Mouse (Mus musculus): Measurements from ENCODE around the gene Tmem164. TPM values are rescaled to one million over a fixed set of nuclear protein-coding genes. Genes with fewer than 3 reads are reported as not detected.

Gene Tmem164
- polyA plus RNA-seq, 1 experiment from 2014 or later, result 29.9 TPM

DNA sequence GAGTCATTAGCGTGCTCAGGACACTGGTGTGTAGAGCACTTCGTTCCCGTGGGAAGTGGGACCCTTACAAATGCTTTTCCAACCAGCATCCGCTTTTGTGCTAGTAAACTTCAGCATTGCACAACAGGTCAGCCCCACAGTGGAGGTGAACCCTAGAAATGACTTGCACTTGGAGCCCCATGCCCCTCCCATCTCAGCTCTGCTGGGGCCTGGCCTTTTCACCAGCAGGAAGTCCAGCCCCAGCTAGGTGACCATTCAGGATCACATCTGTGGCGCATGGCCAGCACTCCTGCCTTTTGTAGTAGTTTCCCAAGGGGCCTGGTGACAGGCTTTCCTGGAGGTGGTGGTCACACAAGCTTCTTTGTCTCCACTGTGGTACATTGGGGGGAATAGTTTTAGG lies 1.8 kb downstream of the Tmem164 start:
- H3K9me3 ChIP-seq (ENCODE audit: control insufficient read depth, low read length), result no peaks in the 10 kb centered on the region
- H3K4me2 ChIP-seq (replicated peaks; ENCODE audit: low read depth), result peak overlapping the region; percentile 60
- 0 out of 2 replicates have a peak overlapping the region, but pooled peaks have one; percentile 71 for H3K9ac ChIP-seq (ENCODE audit: low read length)
- peak; percentile 46 for DNase-seq (ENCODE audit: low spot score)
- TF ChIP-seq CTCF (IDR thresholded peaks at IDR 0.05; ENCODE audit: low read depth) (no peak), EP300 (optimal IDR thresholded peaks at IDR 0.05) (no peak)
- no peaks in the 10 kb centered on the region for H3K4me1 ChIP-seq (replicated peaks; ENCODE audit: control insufficient read depth, insufficient read depth)
- no peaks in the 10 kb centered on the region for H3K27me3 ChIP-seq (ENCODE audit: control insufficient read depth, insufficient read depth, low read length)
- H3K4me3 ChIP-seq (ENCODE audit: low read depth, low read length), result peak overlapping the region; percentile 53
- H3K36me3 ChIP-seq (ENCODE audit: control insufficient read depth, insufficient read depth, low read length), result no peaks in the 10 kb centered on the region
- peak overlapping the region; percentile 94 for H3K27ac ChIP-seq (replicated peaks)
- 29% methylated on average over 5 of the region's 5 CpGs for WGBS
- ATAC-seq (ENCODE audit: low FRiP score, low TSS enrichment), result no peak

GRCm38 (mm10) chrX:142684674-142685073 lies 3.5 kb downstream of the Tmem164 start:
- Histone ChIP-seq H3K36me3 (ENCODE audit: control insufficient read depth, insufficient read depth, low read length) (no peaks in the 10 kb centered on the region), H3K27ac (replicated peaks) (no peak overlapping the region), H3K4me1 (replicated peaks; ENCODE audit: control insufficient read depth, insufficient read depth) (no peaks in the 10 kb centered on the region), H3K4me2 (replicated peaks; ENCODE audit: low read depth) (peak overlapping the region; percentile 37), H3K4me3 (ENCODE audit: low read depth, low read length) (no peak overlapping the region), H3K27me3 (ENCODE audit: control insufficient read depth, insufficient read depth, low read length) (no peaks in the 10 kb centered on the region), H3K9ac (ENCODE audit: low read length) (no peak overlapping the region), H3K9me3 (ENCODE audit: control insufficient read depth, low read length) (no peaks in the 10 kb centered on the region)
- ATAC-seq (ENCODE audit: low FRiP score, low TSS enrichment) (no peak), DNase-seq (ENCODE audit: low spot score) (no peak)
- 31% methylated on average over 4 of the region's 4 CpGs for WGBS
- TF ChIP-seq CTCF (IDR thresholded peaks at IDR 0.05; ENCODE audit: low read depth), result no peak
- TF ChIP-seq EP300 (optimal IDR thresholded peaks at IDR 0.05), result no peak

- H3K4me1 ChIP-seq (replicated peaks; ENCODE audit: control insufficient read depth, insufficient read depth), result no peaks in the 10 kb centered on the region
- H3K27ac ChIP-seq (replicated peaks), result no peak overlapping the region
- no peak overlapping the region for H3K4me2 ChIP-seq (replicated peaks; ENCODE audit: low read depth)
- no peak overlapping the region for H3K9ac ChIP-seq (ENCODE audit: low read length)
- no peak for ATAC-seq (ENCODE audit: low FRiP score, low TSS enrichment)
- no peak overlapping the region for H3K4me3 ChIP-seq (ENCODE audit: low read depth, low read length)
- no peaks in the 10 kb centered on the region for H3K9me3 ChIP-seq (ENCODE audit: control insufficient read depth, low read length)
- TF ChIP-seq EP300 (optimal IDR thresholded peaks at IDR 0.05) (no peak), CTCF (IDR thresholded peaks at IDR 0.05; ENCODE audit: low read depth) (no peak)
- no peaks in the 10 kb centered on the region for H3K27me3 ChIP-seq (ENCODE audit: control insufficient read depth, insufficient read depth, low read length)
- H3K36me3 ChIP-seq (ENCODE audit: control insufficient read depth, insufficient read depth, low read length), result no peaks in the 10 kb centered on the region
- 44% methylated on average over 6 of the region's 6 CpGs for WGBS
- DNase-seq (ENCODE audit: low spot score), result no peak
These were observed 4.5 kb downstream of the Tmem164 start for GRCm38 (mm10) chrX:142685676-142686075.

DNA sequence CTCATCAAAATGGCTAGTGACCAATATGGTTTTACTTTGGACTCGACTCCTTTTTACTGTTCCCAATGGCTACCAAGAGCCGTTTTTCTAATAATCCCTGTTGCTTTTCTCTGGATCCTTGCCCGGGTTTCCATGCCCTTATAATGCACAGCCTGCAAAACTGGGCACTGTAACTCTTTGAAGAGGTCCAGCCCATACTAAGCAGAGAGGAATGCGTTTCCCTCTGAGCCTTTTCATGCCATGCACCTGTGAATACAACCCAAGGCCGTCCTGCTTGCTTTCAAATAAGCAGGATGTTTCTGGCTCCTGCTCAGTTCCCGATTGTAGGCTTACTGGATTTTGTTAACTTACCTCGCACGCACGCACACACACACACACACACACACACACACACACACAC lies 7.3 kb downstream of the Tmem164 start:
- no peaks in the 10 kb centered on the region for H3K36me3 ChIP-seq (ENCODE audit: control insufficient read depth, insufficient read depth, low read length)
- no peak overlapping the region for H3K9ac ChIP-seq (ENCODE audit: low read length)
- TF ChIP-seq EP300 (optimal IDR thresholded peaks at IDR 0.05), result no peak
- no peak for TF ChIP-seq CTCF (IDR thresholded peaks at IDR 0.05; ENCODE audit: low read depth)
- no peak overlapping the region for H3K27ac ChIP-seq (replicated peaks)
- no peak for ATAC-seq (ENCODE audit: low FRiP score, low TSS enrichment)
- DNase-seq (ENCODE audit: low spot score), result no peak
- H3K4me2 ChIP-seq (replicated peaks; ENCODE audit: low read depth), result no peak overlapping the region
- WGBS, result 55% methylated on average over 6 of the region's 9 CpGs
- H3K4me3 ChIP-seq (ENCODE audit: low read depth, low read length), result no peak overlapping the region
- no peaks in the 10 kb centered on the region for H3K27me3 ChIP-seq (ENCODE audit: control insufficient read depth, insufficient read depth, low read length)
- no peaks in the 10 kb centered on the region for H3K4me1 ChIP-seq (replicated peaks; ENCODE audit: control insufficient read depth, insufficient read depth)
- H3K9me3 ChIP-seq (ENCODE audit: control insufficient read depth, low read length), result no peaks in the 10 kb centered on the region

- Histone ChIP-seq H3K4me3 (ENCODE audit: low read depth, low read length) (no peak overlapping the region), H3K27me3 (ENCODE audit: control insufficient read depth, insufficient read depth, low read length) (no peaks in the 10 kb centered on the region), H3K27ac (replicated peaks) (no peak overlapping the region), H3K4me1 (replicated peaks; ENCODE audit: control insufficient read depth, insufficient read depth) (no peaks in the 10 kb centered on the region), H3K36me3 (ENCODE audit: control insufficient read depth, insufficient read depth, low read length) (no peaks in the 10 kb centered on the region), H3K9me3 (ENCODE audit: control insufficient read depth, low read length) (no peaks in the 10 kb centered on the region), H3K9ac (ENCODE audit: low read length) (no peak overlapping the region), H3K4me2 (replicated peaks; ENCODE audit: low read depth) (no peak overlapping the region)
- WGBS, result 22% methylated on average over 2 of the region's 2 CpGs
- ATAC-seq (ENCODE audit: low FRiP score, low TSS enrichment) (no peak), DNase-seq (ENCODE audit: low spot score) (no peak)
- TF ChIP-seq CTCF (IDR thresholded peaks at IDR 0.05; ENCODE audit: low read depth), result no peak
- TF ChIP-seq EP300 (optimal IDR thresholded peaks at IDR 0.05), result no peak
These were observed 12.1 kb downstream of the Tmem164 start for GRCm38 (mm10) chrX:142693256-142693655.

- DNase-seq (ENCODE audit: low spot score), result no peak
- no peak for ATAC-seq (ENCODE audit: low FRiP score, low TSS enrichment)
- Histone ChIP-seq H3K4me1 (replicated peaks; ENCODE audit: control insufficient read depth, insufficient read depth) (no peaks in the 10 kb centered on the region), H3K4me2 (replicated peaks; ENCODE audit: low read depth) (no peak overlapping the region), H3K27ac (replicated peaks) (no peak overlapping the region), H3K9ac (ENCODE audit: low read length) (no peak overlapping the region), H3K36me3 (ENCODE audit: control insufficient read depth, insufficient read depth, low read length) (no peaks in the 10 kb centered on the region), H3K4me3 (ENCODE audit: low read depth, low read length) (no peak overlapping the region), H3K27me3 (ENCODE audit: control insufficient read depth, insufficient read depth, low read length) (no peaks in the 10 kb centered on the region), H3K9me3 (ENCODE audit: control insufficient read depth, low read length) (no peaks in the 10 kb centered on the region)
- TF ChIP-seq CTCF (IDR thresholded peaks at IDR 0.05; ENCODE audit: low read depth), result no peak
- TF ChIP-seq EP300 (optimal IDR thresholded peaks at IDR 0.05), result no peak
- 83% methylated on average over 7 of the region's 7 CpGs for WGBS
These were observed 13.1 kb downstream of the Tmem164 start for GRCm38 (mm10) chrX:142694338-142694737.

All from stomach, postnatal 0 days (tissue).